Mouse (Mus musculus): ENCODE measurements around the gene Tbc1d23.
"Not testable (repeated sequence)": the region's sequence is repeated elsewhere in the genome, so short reads cannot be mapped to it uniquely, and the experiment has no call there.

The Tbc1d23 gene

GRCm38 (mm10) chr16:57231089-57231936 lies at the start of gene Tbc1d23:
Gene Tbc1d23, minus strand, starts transcription at chr16:57231504.
- peak; percentile 100 for ATAC-seq (ENCODE audit: low TSS enrichment)

GRCm38 (mm10) chr16:57280221-57281217 lies 49.2 kb upstream of the Tbc1d23 start:
- ATAC-seq (ENCODE audit: low TSS enrichment), result peak; percentile 52

- ATAC-seq (ENCODE audit: low TSS enrichment), result no peak
Observed at GRCm38 (mm10) chr16:57278976-57279626, 47.8 kb upstream of the Tbc1d23 start.

- no peak for ATAC-seq (ENCODE audit: low TSS enrichment)
Observed at GRCm38 (mm10) chr16:57269751-57270150, 38.4 kb upstream of the Tbc1d23 start.

- ATAC-seq (ENCODE audit: low TSS enrichment), result peak; percentile 98
Observed at GRCm38 (mm10) chr16:57268058-57268841, 36.9 kb upstream of the Tbc1d23 start.

- no peak for ATAC-seq (ENCODE audit: low TSS enrichment)
Observed at GRCm38 (mm10) chr16:57267068-57267467, 35.8 kb upstream of the Tbc1d23 start.

- ATAC-seq (ENCODE audit: low TSS enrichment), result no peak
Observed at GRCm38 (mm10) chr16:57260152-57260551, 28.8 kb upstream of the Tbc1d23 start.

- no peak for ATAC-seq (ENCODE audit: low TSS enrichment)
Observed at GRCm38 (mm10) chr16:57259356-57260083, 28.2 kb upstream of the Tbc1d23 start.

- ATAC-seq (ENCODE audit: low TSS enrichment), result no peak
Observed at GRCm38 (mm10) chr16:57251589-57252421, 20.5 kb upstream of the Tbc1d23 start.

GRCm38 (mm10) chr16:57250991-57251390 lies 19.7 kb upstream of the Tbc1d23 start:
- ATAC-seq (ENCODE audit: low TSS enrichment), result no peak

GRCm38 (mm10) chr16:57247464-57247863 lies 16.2 kb upstream of the Tbc1d23 start:
- no peak for ATAC-seq (ENCODE audit: low TSS enrichment)

- no peak for ATAC-seq (ENCODE audit: low TSS enrichment)
Observed at GRCm38 (mm10) chr16:57246596-57246995, 15.3 kb upstream of the Tbc1d23 start.

- ATAC-seq (ENCODE audit: low TSS enrichment), result peak; percentile 92
Observed at GRCm38 (mm10) chr16:57243858-57244248, 12.5 kb upstream of the Tbc1d23 start.

- peak; percentile 34 for ATAC-seq (ENCODE audit: low TSS enrichment)
Observed at GRCm38 (mm10) chr16:57243205-57243857, 12.0 kb upstream of the Tbc1d23 start.

- ATAC-seq (ENCODE audit: low TSS enrichment), result no peak
Observed at GRCm38 (mm10) chr16:57242857-57243204, 11.5 kb upstream of the Tbc1d23 start.

GRCm38 (mm10) chr16:57235871-57236510 lies 4.7 kb upstream of the Tbc1d23 start:
- no peak for ATAC-seq (ENCODE audit: low TSS enrichment)

GRCm38 (mm10) chr16:57231937-57232310 lies 620 bp upstream of the Tbc1d23 start:
- not testable (repeated sequence) for ATAC-seq (ENCODE audit: low TSS enrichment)

- ATAC-seq (ENCODE audit: low TSS enrichment), result no peak
Observed at GRCm38 (mm10) chr16:57226444-57226843, 4.9 kb downstream of the Tbc1d23 start.

- no peak for ATAC-seq (ENCODE audit: low TSS enrichment)
Observed at GRCm38 (mm10) chr16:57220361-57220760, 10.9 kb downstream of the Tbc1d23 start.

All from frontal cortex, adult (tissue).